Mouse (Mus musculus): Measurements from ENCODE around the gene Necab2. TPM values are rescaled to one million over a fixed set of nuclear protein-coding genes. Genes with fewer than 3 reads are reported as not detected.

Gene Necab2
- polyA plus RNA-seq, 1 experiment from 2014 or later, result 0.05 TPM

DNA sequence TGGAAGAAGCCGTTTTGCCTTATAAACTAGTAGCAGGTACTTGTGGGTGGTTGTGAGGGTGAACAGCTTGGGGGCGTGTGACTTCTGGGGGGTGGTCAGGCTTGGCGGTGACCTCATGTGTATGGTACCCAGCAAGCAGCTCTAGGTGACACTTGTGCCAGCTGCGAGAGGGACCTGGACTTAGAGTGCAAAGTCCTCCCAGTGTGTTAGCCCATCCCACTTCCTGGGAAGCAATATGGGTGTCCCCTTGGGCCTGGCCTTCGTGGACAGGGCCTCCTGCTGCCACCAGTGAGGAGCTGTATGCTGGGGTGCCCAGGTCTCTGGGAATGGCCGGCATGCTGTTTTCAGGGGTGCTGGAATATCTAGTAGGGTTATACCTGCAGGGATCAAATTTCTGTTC is 7.6 kb upstream of the Necab2 start:
- Histone ChIP-seq H3K4me1 (replicated peaks) (peaks cover 51% of the 10 kb centered on the region), H3K9me3 (replicated peaks) (no peaks in the 10 kb centered on the region), H3K9ac (no peak overlapping the region), H3K4me2 (peak overlapping the region; percentile 57), H3K27me3 (no peaks in the 10 kb centered on the region), H3K36me3 (peaks cover 17% of the 10 kb centered on the region), H3K4me3 (replicated peaks) (peak overlapping the region; percentile 56), H3K27ac (no peak overlapping the region)
- ATAC-seq (ENCODE audit: low read depth), result no peak
- no peak for DNase-seq
- 61% methylated on average over 6 of the region's 6 CpGs for WGBS (ENCODE audit: insufficient replicate concordance)

DNA sequence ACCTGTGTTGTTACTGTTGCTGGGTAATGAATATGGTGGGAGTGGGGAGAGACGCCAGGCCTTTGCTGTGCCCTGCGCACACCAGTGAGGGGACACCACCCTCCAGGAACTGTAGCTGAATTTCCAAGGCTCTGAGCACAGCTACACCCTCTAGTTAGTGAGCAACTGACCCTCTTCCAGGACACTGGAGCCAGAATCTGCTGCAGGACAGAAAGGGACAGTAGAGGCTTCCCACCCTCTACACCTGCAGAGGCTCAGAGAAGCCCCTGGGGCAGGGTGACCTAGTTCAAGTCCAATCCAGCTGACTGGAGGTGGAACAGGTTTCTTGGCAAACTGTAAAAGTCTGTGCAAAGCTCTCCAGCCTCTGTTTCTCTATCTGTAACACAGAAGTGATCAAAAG is 7.1 kb upstream of the Necab2 start:
- Histone ChIP-seq H3K4me1 (replicated peaks) (peaks cover 48% of the 10 kb centered on the region), H3K4me3 (replicated peaks) (peak overlapping the region; percentile 56), H3K4me2 (peak overlapping the region; percentile 57), H3K36me3 (peaks cover 17% of the 10 kb centered on the region), H3K9me3 (replicated peaks) (no peaks in the 10 kb centered on the region), H3K9ac (no peak overlapping the region), H3K27ac (0 out of 2 replicates have a peak overlapping the region, but pooled peaks have one; percentile 9), H3K27me3 (no peaks in the 10 kb centered on the region)
- DNase-seq, result no peak
- WGBS (ENCODE audit: insufficient replicate concordance), result 74% methylated on average over 2 of the region's 2 CpGs
- no peak for ATAC-seq (ENCODE audit: low read depth)

DNA sequence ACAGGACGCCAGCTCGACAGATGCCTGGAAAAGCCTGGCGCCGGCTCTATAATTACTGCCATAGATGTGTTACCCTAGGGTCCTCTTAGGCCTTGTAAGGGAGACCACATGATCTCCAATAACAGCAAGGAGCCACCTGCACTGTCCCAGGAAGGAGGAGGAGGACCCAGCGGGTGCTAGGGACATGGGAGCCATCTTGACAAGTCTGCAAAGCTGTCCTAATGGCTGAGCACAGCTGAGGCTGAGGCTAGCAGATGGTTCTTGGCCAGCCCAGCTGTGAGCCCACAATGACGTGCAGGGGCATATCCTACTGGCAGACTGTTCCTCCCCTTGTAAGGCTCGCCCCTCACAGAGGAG is 6.6 kb upstream of the Necab2 start:
- Histone ChIP-seq H3K4me2 (peak overlapping the region; percentile 57), H3K27me3 (peaks cover 3% of the 10 kb centered on the region; the same call in 1 of the 2 replicates), H3K4me3 (replicated peaks) (peak overlapping the region; percentile 56; the same call in 1 of the 2 replicates), H3K9ac (peak overlapping the region; percentile 17; the same call in 1 of the 2 replicates), H3K9me3 (replicated peaks) (no peaks in the 10 kb centered on the region), H3K27ac (no peak overlapping the region), H3K36me3 (peaks cover 21% of the 10 kb centered on the region), H3K4me1 (replicated peaks) (peaks cover 43% of the 10 kb centered on the region)
- no peak for ATAC-seq (ENCODE audit: low read depth)
- DNase-seq, result no peak
- WGBS (ENCODE audit: insufficient replicate concordance), result 65% methylated on average over 7 of the region's 7 CpGs

DNA sequence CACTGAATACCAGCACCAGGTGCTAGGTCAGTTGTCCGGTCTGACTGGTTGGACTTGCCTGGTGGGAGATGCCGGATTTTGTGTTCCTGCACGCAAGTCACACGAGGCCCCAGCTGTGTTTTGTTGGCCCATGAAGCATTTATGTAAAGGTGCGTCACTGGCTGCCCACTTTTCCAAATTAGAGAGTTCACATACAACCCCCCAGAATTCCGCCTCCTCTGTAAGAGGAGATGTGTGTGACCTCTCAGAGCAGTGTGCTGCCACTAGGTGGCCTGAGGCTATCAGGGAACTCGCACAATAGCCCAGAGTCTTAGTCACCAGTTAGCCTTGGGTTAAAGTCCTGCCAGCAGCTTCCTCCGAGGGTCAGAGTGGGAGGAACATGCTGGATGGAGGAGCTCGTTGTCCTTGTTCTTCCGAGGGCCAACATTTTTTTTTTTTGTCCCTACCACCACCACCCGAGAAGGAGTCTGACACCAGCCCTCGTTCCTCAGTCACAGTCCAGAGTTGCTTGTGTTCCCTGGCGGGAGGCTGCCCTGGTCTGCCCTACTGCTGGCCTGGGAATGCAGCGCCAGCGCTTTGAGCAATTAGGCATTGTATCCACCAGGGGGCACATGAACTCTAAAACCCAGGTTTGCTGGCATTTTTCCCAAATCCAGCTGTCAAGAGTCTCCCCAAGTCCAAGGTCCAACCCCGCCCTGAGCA is 6.1 kb upstream of the Necab2 start:
- H3K9me3 ChIP-seq (replicated peaks), result no peaks in the 10 kb centered on the region
- peaks cover 38% of the 10 kb centered on the region for H3K4me1 ChIP-seq (replicated peaks)
- H3K36me3 ChIP-seq, result peaks cover 26% of the 10 kb centered on the region
- WGBS (ENCODE audit: insufficient replicate concordance), result 20% methylated on average over 16 of the region's 16 CpGs
- H3K9ac ChIP-seq, result peak overlapping the region; percentile 17; the same call in 1 of the 2 replicates
- no peak for ATAC-seq (ENCODE audit: low read depth)
- DNase-seq, result peak; percentile 26
- H3K27ac ChIP-seq, result no peak overlapping the region
- peaks cover 9% of the 10 kb centered on the region for H3K27me3 ChIP-seq
- H3K4me3 ChIP-seq (replicated peaks), result peak overlapping the region; percentile 56; the same call in 1 of the 2 replicates
- H3K4me2 ChIP-seq, result peak overlapping the region; percentile 57

DNA sequence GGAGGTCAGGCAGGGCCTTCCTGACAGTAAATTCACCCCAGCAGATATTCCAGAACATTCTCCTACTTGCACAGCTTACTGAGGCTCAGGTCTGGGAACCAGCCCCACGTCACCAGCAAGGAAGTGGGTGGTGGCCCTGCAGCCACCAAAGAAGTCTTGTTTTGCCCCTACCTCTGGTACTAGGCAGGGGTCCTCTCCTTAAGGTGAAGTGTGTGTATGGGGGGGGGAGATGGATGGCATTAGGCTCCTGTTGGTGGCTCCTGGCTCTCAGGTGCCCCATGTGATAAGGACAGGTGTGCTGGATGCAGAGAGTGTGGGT is 5.6 kb upstream of the Necab2 start:
- 0 out of 2 replicates have a peak overlapping the region, but pooled peaks have one; percentile 4 for H3K4me2 ChIP-seq
- no peak for DNase-seq
- H3K27me3 ChIP-seq, result peaks cover 14% of the 10 kb centered on the region
- H3K4me3 ChIP-seq (replicated peaks), result no peak overlapping the region
- no peak overlapping the region for H3K27ac ChIP-seq
- peaks cover 32% of the 10 kb centered on the region for H3K36me3 ChIP-seq
- WGBS (ENCODE audit: insufficient replicate concordance), result 43% methylated on average over 1 of the region's 1 CpGs
- no peak overlapping the region for H3K9ac ChIP-seq
- peaks cover 33% of the 10 kb centered on the region for H3K4me1 ChIP-seq (replicated peaks)
- H3K9me3 ChIP-seq (replicated peaks), result no peaks in the 10 kb centered on the region
- ATAC-seq (ENCODE audit: low read depth), result no peak

DNA sequence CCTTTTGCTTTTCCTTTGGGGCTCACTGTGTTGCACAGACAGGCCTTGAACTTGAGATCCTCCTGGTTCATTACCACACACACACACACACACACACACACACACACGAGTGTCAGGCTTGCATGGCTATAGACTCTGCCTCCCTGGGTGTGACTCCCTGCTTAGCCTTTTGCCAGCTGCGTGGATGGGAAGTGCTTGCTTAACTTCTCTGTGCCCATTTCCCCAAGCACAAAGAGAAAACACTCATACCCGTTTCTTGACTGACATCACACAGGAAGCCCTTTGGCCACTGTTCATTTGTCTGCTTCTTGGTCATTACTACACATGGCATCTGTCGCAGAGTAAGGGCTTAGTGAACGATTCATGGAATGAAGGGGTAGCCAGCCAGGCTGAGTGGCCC is 4.5 kb upstream of the Necab2 start:
- H3K27ac ChIP-seq, result no peak overlapping the region
- peaks cover 33% of the 10 kb centered on the region for H3K36me3 ChIP-seq
- peaks cover 30% of the 10 kb centered on the region for H3K4me1 ChIP-seq (replicated peaks)
- no peak for DNase-seq
- H3K27me3 ChIP-seq, result peaks cover 25% of the 10 kb centered on the region
- no peak for ATAC-seq (ENCODE audit: low read depth)
- H3K4me2 ChIP-seq, result no peak overlapping the region
- 54% methylated on average over 5 of the region's 5 CpGs for WGBS (ENCODE audit: insufficient replicate concordance)
- H3K9me3 ChIP-seq (replicated peaks), result no peaks in the 10 kb centered on the region
- no peak overlapping the region for H3K9ac ChIP-seq
- no peak overlapping the region for H3K4me3 ChIP-seq (replicated peaks)

DNA sequence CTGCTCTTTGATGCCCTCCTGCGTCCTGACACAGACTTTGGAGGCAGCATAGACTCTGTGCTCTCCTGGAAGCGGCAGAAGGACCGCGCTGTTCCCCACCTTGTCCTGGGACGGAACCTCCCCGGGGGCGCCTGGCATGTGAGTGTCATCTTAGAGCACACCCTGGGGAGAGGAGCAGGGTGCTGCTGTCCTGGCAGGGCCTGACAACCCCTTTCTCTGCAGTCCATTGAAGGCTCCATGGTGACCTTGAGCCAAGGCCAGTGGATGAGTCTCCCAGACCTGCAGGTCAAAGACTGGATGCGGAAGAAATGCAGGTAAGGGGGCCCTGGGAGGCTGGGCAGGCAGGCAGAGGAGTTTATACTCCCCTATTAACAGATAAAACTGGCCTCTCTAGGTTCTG is 3.5 kb upstream of the Necab2 start:
- Histone ChIP-seq H3K4me2 (no peak overlapping the region), H3K4me3 (replicated peaks) (no peak overlapping the region), H3K27me3 (peaks cover 34% of the 10 kb centered on the region), H3K36me3 (peaks cover 33% of the 10 kb centered on the region), H3K27ac (no peak overlapping the region), H3K9me3 (replicated peaks) (no peaks in the 10 kb centered on the region), H3K9ac (no peak overlapping the region), H3K4me1 (replicated peaks) (peaks cover 27% of the 10 kb centered on the region)
- DNase-seq, result no peak
- WGBS (ENCODE audit: insufficient replicate concordance), result 83% methylated on average over 8 of the region's 8 CpGs
- no peak for ATAC-seq (ENCODE audit: low read depth)

DNA sequence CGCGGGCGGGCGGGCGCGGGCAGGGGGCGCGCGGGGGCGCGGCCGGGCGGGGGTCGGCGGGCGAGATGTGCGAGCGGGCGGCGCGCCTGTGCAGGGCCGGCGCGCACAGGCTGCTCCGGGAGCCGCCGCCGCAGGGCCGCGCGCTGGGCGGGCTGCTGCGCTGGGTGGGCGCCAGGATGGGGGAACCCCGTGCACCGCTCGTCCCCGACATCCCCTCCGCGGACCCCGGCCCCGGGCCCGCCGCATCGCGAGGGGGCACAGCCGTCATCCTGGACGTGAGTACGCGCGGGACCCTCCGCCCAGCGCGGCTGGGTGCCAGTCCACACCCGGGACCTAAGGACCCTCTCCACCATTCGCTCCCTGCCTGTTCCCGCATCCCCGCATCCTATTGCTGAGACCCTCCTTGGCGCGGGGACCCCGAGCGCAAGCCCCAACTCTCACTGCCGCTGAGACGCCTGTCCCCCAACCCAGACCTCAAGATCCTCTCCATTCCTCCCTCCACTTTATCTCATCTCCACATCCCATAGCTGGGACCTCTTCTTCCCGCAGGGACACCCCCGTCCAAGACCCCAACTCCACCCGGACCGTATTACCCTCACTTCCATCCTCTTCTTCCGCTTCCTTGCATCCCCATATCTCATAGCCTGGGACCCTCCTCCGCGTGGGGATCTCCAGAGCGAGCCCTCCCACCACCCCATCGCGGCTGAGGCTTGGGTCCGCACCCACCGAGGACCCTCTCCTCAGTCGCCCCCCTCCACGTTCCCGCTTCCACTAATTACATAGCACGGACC is 666 bp downstream of the Necab2 start:
- ATAC-seq (ENCODE audit: low read depth), result no peak
- 2% methylated on average over 51 of the region's 80 CpGs for WGBS (ENCODE audit: insufficient replicate concordance)

DNA sequence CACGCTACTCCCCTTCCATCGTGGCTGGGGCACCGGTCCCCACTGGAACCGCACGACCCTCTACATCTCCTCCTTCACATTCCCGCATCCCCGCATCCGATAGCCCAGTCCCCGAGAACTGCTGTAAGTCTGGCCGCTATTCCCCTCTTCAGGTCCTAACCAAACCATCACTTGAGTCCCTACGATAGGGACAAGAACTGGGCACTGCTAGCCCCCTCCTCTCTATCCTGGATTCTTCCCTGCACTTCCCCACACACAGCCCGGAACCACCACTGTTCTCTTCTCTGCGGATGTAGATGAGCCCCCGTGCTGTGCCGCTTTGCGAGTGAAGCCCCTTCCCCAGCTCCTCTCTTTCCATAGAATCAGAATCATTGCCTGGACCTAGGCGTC is 1.3 kb downstream of the Necab2 start:
- Histone ChIP-seq H3K27me3 (peaks cover 58% of the 10 kb centered on the region), H3K4me2 (no peak overlapping the region; the same call in 1 of the 2 replicates), H3K4me3 (replicated peaks) (no peak overlapping the region), H3K27ac (no peak overlapping the region), H3K9ac (no peak overlapping the region), H3K9me3 (replicated peaks) (no peaks in the 10 kb centered on the region), H3K4me1 (replicated peaks) (peaks cover 9% of the 10 kb centered on the region), H3K36me3 (peaks cover 20% of the 10 kb centered on the region)
- DNase-seq, result no peak
- no peak for ATAC-seq (ENCODE audit: low read depth)
- 5% methylated on average over 17 of the region's 17 CpGs for WGBS (ENCODE audit: insufficient replicate concordance)

More for the DNA sequence above, 666 bp downstream of the Necab2 start:
- Histone ChIP-seq H3K27me3 (peaks cover 58% of the 10 kb centered on the region), H3K9me3 (replicated peaks) (no peaks in the 10 kb centered on the region), H3K27ac (no peak overlapping the region), H3K4me2 (peak overlapping the region; percentile 69), H3K36me3 (peaks cover 25% of the 10 kb centered on the region), H3K4me3 (replicated peaks) (peak overlapping the region; percentile 53), H3K9ac (no peak overlapping the region), H3K4me1 (replicated peaks) (peaks cover 9% of the 10 kb centered on the region)
- DNase-seq, result no peak

DNA sequence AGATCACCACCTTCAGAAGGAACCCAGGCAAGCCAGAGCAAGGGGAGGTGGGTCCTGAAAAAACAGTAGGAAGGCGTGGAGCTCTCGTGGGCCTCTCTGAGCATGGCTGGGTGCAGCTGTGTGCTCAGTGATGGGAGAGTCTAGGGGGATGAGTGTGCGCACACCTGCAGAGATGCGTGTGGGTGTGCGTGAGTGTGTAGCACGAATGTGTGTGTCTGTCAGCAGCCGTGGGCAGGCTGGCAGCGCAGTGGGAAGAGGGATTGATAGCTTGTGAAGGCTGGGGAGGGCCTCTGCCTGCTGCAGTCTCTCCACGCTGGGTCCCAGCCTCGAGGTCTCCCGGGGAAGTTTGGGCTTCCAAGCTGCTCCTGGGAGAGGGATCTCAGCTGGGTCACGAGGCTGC is 3.1 kb downstream of the Necab2 start:
- WGBS (ENCODE audit: insufficient replicate concordance), result 63% methylated on average over 12 of the region's 12 CpGs

DNA sequence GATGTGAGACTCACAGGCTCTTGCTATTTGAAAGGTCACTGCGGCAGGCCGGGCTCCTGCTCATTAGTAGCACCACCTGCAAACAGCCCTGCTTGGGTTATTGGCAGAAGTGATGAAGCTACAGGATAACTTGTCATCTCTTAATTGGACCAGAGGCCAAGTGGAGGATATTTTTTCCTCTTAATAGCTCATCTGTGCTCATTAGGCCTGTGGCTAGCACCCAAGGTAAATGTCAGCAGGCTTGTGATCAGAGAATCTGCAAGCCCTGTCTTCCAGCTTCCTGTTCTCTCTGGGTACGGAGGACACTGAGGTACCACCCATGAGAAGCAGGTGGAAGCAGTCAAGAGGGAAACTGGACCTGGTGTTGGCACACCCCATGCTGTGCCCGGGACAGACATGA is 4.6 kb downstream of the Necab2 start:
- Histone ChIP-seq H3K27ac (no peak overlapping the region), H3K4me3 (replicated peaks) (no peak overlapping the region), H3K36me3 (no peaks in the 10 kb centered on the region), H3K4me2 (no peak overlapping the region), H3K27me3 (peaks cover 42% of the 10 kb centered on the region), H3K4me1 (replicated peaks) (peaks cover 9% of the 10 kb centered on the region; the same call in 1 of the 2 replicates), H3K9ac (no peak overlapping the region), H3K9me3 (replicated peaks) (no peaks in the 10 kb centered on the region)
- WGBS (ENCODE audit: insufficient replicate concordance), result 67% methylated on average over 4 of the region's 4 CpGs
- ATAC-seq (ENCODE audit: low read depth), result no peak
- DNase-seq, result no peak

More for the DNA sequence above, 3.1 kb downstream of the Necab2 start:
- Histone ChIP-seq H3K9ac (no peak overlapping the region), H3K4me3 (replicated peaks) (no peak overlapping the region), H3K4me2 (no peak overlapping the region), H3K4me1 (replicated peaks) (peaks cover 9% of the 10 kb centered on the region), H3K27me3 (peaks cover 57% of the 10 kb centered on the region), H3K36me3 (peaks cover 14% of the 10 kb centered on the region; the same call in 1 of the 2 replicates), H3K27ac (no peak overlapping the region), H3K9me3 (replicated peaks) (no peaks in the 10 kb centered on the region)
- ATAC-seq (ENCODE audit: low read depth) (no peak), DNase-seq (no peak)

Data from liver, embryonic 13.5 days (tissue).